Mouse (Mus musculus): Measurements from ENCODE around the gene Dcp1a.

DNA sequence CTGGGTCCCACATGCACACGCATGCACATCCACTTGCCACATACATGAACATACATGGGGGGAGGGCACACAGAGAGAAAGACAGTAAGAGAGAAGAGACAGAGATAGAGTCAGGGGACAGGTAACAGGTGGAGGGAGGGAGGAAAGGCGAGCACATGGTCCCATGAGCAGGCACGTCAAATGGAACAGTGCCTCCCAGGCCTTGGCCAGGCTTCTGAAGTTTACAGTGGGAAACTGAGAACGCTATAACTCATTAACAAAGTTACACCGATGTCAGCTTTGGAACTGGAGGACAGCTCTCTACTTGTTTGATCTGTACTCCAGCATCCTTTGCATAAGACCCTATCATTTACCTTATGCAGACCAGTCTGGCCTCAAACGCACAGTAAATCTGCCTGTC is 4.9 kb upstream of the Dcp1a start:
- no peak for TF ChIP-seq MAX (IDR thresholded peaks at IDR 0.05)
- TF ChIP-seq MYOG (IDR thresholded peaks at IDR 0.05; ENCODE audit: control insufficient read depth, extremely low read depth, insufficient read length) = no peak
